Mouse (Mus musculus): ENCODE data around the gene Dchs2.
"Not testable (repeated sequence)": the region's sequence is repeated elsewhere in the genome, so short reads cannot be mapped to it uniquely, and the experiment has no call there.

Dchs2 gene

DNA sequence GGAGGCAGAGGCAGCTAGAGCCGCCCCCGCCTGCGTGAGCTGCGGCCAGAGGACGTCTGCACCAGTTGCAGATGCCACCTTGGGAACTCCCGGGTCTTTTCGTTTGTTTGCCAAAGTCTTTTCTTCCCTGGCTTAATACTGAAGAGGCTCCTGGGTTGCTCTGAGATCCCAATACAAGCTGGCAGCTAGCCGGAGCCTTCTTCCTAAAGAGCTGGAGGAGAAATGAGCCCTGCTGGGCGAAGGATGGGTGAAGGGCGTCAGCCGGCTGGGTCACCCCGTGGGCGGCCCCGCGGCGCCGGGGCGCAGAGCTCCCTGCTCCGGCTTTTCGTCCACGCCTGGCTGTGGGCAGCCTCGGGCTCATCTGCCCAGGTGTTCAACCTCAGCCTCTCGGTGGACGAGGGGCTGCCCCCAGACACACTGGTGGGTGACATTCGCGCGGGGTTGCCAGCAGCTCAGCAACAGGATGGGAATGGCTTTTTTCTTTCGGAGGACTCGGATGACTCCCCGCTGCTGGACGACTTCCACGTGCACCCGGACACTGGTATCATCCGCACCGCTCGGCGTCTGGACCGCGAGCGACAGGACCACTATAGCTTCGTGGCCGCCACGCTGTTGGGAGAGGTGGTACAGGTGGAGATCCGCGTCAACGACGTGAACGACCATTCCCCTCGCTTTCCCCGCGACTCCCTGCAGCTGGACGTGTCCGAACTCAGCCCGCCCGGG, at the start of gene Dchs2:
Gene Dchs2 (plus strand): TSS at position 223 of the 723 bp plus-strand sequence.
- DNase-seq (ENCODE audit: low spot score): no peak

DNA sequence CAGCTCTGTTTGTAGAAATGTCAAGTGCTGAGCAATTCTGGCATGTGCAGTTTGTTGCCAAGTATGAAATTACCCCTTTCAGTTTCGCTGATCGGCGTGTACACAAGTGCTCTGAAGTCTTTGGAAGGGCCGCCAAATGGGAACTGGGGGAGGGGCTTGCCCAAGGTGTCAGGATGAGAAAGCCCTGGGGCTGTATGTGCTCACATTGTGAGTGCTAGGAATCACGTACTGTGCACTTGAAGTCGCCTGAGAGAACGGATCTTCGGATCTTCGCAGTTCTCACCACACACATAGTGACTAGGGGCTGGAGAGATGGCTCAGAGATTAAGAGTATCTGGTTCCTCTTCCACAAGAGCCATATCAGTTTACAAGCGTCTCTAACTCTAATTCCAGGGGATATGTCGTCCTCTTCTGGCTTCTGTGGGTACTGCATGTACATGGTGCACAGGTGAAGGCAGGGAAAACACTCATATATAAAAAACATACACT, 47.1 kb upstream of the Dchs2 start:
- peak; percentile 40 for DNase-seq (ENCODE audit: low spot score)

DNA sequence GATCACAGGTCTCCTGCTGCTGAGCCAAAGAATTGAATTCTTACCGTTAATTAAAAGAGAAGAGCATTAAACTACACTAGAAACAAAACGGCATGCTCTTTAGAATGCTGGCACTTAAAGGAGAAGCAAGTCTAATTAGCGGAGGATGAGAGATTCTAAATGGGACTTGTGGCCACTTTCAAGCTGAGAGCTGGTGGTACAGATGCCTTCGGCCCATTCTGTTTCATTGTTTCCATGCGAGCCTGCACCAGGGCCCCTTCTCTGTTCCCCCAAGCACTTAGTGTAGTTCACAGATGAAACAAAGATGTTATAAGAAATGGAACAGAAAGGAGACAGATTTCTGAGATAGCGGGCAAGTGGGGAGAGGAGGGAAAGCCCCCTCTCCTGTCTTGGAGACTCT, 30.2 kb upstream of the Dchs2 start:
- DNase-seq (ENCODE audit: low spot score): no peak

DNA sequence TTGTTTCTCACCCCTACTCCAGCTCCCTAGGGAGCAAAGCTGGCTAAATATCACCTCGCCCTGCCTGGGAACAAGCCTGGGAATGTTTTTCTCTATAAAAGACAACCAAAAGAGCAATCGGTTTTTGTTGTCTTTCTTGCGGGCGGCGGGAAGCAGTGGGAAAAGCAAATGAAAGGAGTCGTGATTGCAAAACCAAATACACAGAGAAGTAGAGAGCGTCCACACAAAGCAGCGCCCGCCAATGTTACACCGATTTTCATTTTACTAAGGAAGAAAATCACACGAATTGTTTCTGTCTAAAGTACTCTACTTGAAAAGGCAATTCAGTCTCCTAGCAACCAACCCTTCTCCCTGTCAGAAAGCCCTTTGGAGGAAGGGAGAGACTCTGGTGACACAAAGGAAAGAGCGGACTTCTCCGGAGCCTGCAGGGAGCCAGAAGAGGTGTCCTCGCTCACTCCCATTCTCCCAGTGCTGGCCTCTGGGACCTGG, 29.2 kb upstream of the Dchs2 start:
- no peak for DNase-seq (ENCODE audit: low spot score)

DNA sequence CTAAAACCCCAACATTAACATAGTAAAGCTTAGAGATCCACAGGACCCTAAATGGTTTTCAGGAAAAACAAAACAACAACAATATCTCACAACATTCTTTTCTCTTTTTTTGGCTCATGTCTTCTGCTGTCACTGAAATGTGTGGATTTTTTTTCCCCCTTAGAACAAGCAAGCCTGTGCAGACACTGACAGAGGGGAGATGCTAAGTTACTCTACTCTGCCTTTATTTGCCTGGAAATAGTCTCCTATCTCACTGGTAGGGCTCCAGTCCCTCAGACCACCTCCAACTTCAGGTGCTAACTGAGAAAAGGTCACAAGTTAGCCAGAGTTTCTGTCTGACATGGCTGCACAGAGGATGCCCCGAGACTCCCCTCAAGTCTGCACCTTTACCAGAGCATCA, 28.6 kb upstream of the Dchs2 start:
- no peak for DNase-seq (ENCODE audit: low spot score)

DNA sequence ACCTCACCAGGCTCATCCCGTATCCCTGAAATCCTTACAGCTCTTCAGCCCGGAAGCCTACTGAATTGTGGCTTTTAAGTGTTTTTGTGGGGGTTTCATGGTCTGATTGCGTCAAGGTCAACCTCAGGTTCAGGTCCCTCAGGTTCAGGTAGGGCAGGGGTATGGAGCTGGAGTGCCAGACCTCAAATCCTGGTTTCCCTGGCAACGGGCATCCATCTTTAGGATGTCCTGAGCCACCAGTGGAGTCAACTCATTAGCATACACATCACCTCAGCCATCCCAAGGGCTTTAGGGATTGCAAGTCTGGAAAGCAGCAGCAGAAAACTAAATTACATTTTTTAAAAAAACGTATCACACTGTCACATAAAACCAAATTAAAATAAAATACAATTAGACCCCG, 28.1 kb upstream of the Dchs2 start:
- DNase-seq (ENCODE audit: low spot score): no peak

DNA sequence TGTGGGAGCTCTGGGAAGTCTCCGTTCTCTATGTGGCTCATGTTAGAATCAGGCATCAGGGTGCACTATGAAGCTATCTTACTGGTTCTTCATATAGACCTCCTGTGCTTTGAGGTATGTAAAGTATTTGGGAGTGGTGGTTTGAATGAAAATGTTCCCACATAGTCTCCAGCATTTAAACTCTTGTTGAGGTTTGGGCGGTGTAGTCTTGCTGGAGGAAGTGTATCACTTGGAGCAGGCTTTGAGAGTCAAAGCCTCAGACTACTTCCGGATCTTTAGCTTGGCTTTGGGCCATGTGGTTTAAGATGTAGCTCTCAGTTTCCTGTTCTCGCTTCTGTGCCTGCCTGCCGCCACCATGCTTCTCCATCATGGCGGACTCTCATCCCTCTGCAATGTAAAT, 25.5 kb upstream of the Dchs2 start:
- DNase-seq (ENCODE audit: low spot score): no peak

DNA sequence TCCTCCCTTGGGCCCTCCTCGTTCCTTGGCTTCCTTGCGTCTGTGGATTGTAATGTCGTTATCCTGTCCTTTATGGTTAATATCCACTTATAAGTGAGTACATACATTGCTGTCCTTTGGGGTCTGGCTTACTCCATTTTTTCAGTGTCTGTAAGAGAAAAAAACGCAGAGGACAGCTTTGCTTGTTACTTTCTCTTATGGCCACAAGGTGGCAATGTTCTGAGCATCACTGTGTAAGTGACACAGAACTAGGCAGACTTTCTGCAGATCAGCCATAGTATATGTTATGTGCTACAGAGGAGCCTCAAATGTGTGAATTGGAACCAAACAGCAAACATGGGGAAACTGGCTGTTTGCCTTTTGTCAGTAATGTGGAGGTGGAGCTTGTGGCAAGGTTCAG, 17.6 kb upstream of the Dchs2 start:
- peak; percentile 26 for DNase-seq (ENCODE audit: low spot score)

DNA sequence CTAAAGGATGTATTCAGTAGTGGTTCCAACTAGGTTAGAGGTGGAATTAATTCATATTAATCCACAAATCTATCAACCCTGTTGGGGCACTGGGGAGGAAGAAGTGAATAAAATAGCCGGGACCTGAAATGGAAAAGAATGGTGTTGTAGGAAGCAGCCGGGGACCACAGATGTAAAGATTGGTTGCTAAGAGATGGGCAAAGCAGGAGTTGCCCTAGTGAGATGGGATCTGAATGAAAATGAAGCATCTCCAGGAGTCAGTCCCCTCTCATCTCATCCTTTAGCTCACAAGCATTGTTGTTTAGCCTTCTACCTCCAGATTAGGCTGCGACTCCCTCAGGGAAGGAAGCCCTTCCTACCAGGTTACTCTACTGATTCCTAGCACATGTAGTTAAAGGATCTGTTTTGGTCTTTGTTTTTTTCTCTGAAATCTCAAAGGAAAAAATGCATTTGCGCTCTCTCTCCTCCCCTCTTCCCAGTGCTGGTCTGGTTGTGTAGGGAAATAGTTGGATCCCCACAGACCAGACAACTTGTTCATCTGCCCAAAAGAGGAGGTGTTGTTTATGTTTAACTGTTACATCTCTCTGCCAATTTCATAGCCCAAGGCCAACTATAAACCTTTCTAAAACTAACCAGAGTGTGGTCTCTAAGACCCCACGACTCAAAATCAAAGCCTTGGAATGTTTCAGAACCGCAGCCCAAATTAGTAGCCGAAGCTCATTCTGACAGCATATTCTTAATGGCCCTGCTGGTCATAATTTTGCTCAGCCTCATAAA, 16.1 kb upstream of the Dchs2 start:
- no peak for DNase-seq (ENCODE audit: low spot score)

DNA sequence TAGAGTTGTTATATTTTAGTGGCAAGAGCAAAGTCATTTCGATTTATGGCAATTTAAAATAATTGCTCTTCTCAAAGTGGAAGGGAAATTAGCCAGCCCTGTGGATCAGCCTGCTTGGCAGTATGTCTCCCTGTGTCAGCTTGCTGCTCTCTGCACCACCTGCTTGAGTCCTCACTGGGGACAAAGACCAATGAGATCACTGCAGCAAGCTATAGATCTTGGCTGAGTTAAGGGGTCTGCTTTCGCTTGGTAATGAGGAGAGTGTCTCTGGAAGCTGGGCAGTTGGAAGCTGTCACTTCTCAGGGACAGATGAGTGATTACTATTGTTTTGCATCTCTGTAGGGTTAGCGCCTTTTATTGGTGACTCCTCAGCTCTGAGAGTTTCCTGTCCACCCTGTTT, 14.9 kb upstream of the Dchs2 start:
- DNase-seq (ENCODE audit: low spot score): no peak

DNA sequence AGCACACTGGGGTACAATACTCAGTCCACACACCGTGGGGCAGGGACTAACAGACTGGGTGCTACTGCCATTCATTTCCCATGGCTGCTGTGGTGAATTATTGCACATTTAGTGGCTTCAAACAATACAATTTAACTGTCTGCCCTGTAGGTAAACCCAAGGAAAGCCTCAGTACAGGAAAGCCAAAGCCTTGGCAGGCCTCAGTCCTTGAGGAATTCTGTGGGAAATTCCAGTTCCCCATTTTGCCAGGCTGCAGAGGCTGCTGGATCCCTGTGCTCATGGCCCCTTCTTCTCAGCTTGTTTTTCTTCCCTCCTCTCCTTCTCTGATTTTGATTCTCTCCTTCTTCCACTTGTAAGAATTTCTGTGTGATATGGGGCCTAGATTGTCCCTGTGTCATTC, 12.8 kb upstream of the Dchs2 start:
- no peak for DNase-seq (ENCODE audit: low spot score)

DNA sequence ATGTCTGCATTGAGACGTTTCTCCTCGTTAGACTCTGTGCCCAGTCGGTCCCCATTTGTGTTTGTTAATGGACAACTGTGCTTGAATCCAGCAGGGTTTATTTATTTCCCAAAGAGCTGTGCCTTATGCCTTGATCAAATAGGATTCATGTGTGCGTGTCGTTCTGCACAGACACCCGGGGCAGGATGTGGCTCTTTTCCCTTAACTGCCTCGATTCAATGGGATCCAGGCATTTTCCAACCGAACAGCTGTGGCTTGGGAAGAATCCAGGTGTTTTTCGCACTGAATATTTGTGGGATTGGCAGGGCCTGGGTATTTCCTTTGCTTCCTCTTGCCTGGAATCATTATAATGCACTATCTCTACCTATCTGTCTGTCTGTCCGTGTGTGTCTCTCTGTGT, 10.2 kb upstream of the Dchs2 start:
- DNase-seq (ENCODE audit: low spot score): no peak

DNA sequence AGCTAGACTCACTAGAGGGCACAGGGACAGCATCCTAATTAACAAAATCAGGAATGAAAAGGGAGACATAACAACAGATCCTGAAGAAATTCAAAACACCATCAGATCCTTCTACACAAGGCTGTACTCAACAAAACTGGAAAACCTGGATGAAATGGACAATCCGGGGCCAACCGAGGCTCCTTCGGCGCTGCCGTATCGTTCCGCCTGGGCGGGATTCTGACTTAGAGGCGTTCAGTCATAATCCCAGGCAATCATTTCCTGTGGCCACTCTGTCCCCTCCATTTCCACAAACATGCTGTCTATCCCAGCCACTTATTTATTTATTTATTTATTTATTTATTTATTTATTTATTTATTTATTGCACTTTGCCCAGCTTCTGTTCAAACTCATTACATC, 3.8 kb upstream of the Dchs2 start:
- not testable (repeated sequence) for DNase-seq (ENCODE audit: low spot score)

DNA sequence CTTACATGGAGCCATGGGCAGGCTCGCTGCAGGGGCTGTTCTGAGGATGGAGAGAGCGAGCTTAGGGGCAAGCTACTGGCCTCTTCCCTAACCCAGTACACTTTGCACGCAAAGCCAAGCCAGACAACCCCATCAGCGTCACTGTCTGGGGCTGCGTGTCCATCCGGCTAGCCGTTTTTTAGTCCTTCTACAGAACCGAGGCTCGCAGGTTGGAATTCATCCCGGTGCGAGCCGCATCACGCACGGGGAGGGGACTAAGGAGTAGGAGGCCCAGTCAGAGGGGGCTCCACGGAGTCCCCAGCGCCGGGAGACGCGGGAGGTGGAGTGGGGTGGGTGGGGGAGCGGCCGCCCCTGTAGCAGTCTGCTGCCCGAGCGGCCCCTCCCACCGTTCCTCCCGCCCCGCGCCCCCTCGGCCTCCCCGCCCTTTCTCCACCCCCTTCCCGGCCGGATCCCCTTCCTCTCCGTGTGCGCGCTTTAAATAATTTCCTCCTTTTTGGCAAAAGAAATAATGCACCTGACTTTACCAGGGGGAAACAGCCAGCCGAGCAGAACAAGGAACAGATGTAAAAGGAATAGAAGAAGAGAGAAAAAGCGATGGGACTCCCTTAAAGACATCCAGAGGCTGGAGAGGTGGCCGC, 541 bp upstream of the Dchs2 start:
- no peak for DNase-seq (ENCODE audit: low spot score)

DNA sequence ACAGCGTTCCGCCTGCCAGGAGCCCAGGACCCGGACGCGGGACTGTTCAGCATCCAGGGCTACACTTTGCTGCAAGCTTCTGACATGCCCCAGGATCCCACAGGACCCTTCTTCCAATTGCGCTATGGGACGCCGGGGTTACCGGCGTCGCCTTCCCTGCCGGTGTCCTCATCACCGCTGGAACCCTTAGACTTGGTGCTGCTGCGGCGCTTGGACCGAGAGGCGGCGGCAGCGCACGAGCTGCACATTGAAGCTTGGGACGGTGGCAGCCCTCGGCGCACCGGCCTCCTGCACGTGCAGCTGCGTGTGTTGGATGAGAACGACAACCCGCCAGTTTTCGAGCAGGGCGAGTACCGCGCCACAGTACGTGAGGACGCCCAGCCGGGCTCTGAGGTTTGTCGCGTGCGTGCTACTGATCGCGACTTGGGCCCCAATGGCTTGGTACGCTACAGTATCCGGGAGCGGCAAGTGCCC, 738 bp downstream of the Dchs2 start:
- no peak for DNase-seq (ENCODE audit: low spot score)

DNA sequence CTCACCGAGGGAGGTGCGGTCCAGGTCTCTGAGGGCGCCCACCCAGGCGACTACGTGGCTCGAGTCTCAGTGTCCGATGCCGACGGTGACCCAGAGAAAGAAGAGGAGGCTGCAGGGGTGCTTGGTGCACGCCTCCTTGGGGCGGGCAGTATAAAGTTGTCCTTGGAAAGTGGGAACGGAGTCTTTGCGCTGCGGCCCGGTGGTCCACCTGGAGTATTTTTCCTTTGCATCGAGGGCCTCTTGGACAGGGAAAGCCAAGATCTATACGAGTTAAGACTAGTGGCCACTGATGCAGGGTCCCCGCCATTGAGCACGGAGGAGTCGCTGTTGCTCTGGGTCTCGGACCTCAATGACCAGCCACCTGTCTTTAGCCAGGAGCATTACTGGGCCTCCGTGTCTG, 1.4 kb downstream of the Dchs2 start:
- DNase-seq (ENCODE audit: low spot score): no peak

DNA sequence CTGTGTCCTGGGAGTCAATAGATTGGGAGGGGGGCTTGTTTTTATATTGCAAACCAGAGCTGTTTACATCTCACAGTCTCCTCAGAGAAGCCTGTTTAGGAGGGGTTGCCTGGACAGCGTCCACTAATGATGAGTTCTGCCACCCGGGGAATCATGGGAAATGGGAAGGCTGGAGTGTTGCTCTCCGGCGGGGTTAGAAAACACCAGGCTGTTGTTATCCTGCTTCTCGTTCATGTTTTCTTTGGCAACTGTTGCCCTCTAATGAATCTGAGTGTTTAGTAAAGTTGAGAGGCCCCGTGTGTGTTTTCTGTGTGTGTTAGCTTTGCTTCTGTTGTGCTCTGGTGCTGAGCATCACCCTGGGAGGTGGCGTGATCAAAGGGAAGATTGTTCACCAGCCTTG, 8.7 kb downstream of the Dchs2 start:
- DNase-seq (ENCODE audit: low spot score): no peak

DNA sequence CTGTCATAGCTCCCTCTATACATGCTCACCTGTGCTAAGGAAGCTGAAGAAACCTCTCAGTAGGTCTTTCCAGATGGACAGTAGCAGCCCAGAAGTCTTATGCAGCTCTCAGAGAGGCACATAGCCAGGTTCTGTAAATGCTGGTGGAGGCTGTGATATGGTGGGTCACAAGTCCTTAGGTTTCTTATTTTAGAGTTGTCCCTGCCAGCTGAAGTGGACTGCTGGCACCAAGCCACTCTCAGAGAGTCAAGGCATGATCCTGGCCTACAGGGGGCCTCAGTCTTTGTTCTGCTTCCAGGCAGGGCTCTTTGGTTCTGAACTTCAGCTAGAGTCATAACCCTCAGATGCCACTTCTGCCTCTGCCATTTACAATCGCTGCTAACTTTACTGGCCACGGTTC, 11.1 kb downstream of the Dchs2 start:
- DNase-seq (ENCODE audit: low spot score): no peak

DNA sequence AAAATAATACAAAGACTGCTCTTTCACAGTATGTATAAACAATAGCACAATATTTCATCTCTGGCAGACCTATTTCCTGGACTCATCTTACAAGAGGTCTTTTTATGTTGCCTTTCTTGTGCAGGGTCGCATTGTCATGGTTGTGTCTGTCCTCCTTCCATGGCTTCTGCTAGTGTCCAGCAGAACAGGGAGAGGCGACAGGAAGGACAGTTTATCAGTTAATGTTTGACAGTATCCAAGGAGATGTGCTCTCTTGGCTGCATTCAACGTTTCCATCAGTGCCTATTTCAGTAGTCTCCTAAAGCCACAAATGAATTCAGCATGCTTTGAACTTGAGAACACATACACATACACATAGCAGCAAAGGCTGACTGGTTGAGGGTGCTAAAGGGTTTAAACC, 17.9 kb downstream of the Dchs2 start:
- no peak for DNase-seq (ENCODE audit: low spot score)

DNA sequence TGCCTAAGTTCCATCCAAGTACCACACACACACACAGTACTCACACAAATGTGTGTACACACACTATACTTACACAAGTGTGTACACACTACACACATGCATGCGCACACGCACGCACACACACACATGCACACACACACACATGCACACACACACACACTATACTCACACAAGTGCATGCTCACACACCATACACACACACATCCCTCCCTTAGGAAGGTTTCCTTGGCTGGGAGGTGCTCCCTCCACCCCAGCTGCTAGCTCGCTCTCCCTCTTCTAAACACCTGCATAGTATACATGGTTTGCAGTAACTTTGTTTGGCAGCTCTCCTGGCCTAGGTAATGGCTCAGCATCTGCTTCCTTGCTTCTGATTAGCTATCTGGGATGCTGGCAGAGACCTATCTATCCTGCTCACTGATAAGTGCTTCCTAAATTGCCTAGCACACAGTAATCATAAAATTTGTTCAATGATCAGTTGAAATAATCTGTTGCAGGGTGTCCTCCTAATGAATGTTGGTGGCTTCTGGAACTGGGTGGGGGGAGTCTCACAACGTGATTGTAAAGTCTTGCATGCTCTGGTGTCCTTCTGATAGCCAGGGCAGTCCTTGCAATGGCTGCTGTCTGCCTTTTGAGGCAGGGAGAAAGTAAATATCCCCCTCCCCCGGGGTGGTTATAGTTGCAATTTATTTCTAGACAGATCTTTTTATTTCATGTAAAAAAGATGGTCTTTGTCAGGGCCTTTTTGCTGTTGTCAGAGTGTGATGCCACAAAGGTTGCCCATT, 19.7 kb downstream of the Dchs2 start:
- DNase-seq (ENCODE audit: low spot score): no peak

DNA sequence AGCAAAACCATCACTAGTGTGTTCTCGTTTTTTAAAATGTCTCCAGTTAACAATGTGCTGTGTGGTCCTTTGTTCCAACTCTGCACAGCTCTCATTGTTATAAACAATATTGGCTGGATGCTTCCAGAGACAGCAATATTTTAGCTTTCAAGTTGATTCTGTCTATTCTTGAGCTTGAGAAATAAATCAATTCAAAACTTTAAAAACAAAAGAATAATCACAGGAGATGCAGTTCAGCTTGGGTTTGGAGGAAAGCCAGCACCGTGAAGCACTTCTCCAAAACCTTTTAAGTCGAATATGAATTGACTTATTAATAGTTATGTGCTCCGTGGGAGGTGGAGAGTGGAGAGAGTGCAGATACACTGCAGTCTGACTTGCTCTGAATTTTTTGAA, 20.3 kb downstream of the Dchs2 start:
- no peak for DNase-seq (ENCODE audit: low spot score)

DNA sequence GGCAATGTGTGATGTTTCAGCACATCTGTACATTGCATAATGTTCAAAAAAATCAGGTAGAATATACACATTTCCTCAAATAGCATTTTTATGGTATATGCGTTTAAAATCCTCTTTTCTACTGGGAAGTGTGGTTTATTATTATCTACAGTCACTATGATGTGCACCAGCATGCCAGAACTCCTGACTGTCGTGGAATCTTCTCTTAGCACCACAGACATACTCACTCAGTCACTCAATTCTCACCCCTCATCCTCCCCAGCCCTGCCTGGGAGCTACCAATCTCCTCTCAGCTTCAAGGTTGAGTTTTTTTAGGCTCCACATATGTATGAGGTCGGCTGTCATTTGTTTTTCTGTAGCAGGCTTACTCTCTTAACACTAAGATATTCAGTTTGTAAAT, 20.8 kb downstream of the Dchs2 start:
- no peak for DNase-seq (ENCODE audit: low spot score)

Measured in layer of hippocampus, adult 9-10 months (tissue).